Mouse (Mus musculus): ENCODE data around the gene Acap1. TPM values are rescaled to one million over a fixed set of nuclear protein-coding genes. Genes with fewer than 3 reads are reported as not detected.
"Not testable (repeated sequence)": the region's sequence is repeated elsewhere in the genome, so short reads cannot be mapped to it uniquely, and the experiment has no call there.

Acap1 gene
- polyA plus RNA-seq, 1 experiment = 179 TPM

DNA sequence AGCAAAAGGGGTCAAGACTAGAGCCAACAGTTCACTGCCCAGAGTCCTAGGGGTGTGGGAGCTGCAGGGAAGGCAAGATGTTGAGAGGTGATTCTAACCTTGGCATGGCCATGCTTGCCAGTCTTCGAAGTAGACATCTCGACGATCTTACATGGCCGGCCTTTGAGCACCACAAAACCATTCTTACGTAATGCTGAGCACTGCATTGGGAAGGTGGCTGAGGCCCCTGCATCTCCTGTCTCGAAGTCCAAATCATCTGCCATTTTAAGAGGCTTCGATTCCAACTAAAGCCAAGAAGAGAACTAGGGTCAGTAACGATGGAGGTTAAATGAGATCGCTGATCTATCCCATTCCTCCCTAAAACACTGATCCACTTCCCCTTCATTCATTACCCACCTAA is 23.7 kb upstream of the Acap1 start:
- no peak overlapping the region for H3K27ac ChIP-seq (ENCODE audit: control insufficient read depth, insufficient read depth, low read depth, low read length, poor library complexity)
- 26% methylated on average over 9 of the region's 9 CpGs for WGBS
- H3K4me1 ChIP-seq (ENCODE audit: control insufficient read depth, insufficient read depth, low read length) = no peaks in the 10 kb centered on the region; the same call in 1 of the 2 replicates
- TF ChIP-seq CTCF (IDR thresholded peaks at IDR 0.05; ENCODE audit: control insufficient read depth, insufficient read depth, low read length) = no peak
- no peak for TF ChIP-seq POLR2A (IDR thresholded peaks at IDR 0.05; ENCODE audit: borderline replicate concordance, control insufficient read depth, low read depth, low read length)
- H3K4me3 ChIP-seq (replicated peaks; ENCODE audit: control insufficient read depth, low read depth, low read length) = peak overlapping the region; percentile 86

- no peak for TF ChIP-seq CTCF (IDR thresholded peaks at IDR 0.05; ENCODE audit: control insufficient read depth, insufficient read depth, low read length)
- TF ChIP-seq POLR2A (IDR thresholded peaks at IDR 0.05; ENCODE audit: borderline replicate concordance, control insufficient read depth, low read depth, low read length) = no peak
- Histone ChIP-seq H3K27ac (ENCODE audit: control insufficient read depth, insufficient read depth, low read depth, low read length, poor library complexity) (no peak overlapping the region), H3K4me3 (replicated peaks; ENCODE audit: control insufficient read depth, low read depth, low read length) (no peak overlapping the region), H3K4me1 (ENCODE audit: control insufficient read depth, insufficient read depth, low read length) (peaks cover 2% of the 10 kb centered on the region)
- WGBS = 66% methylated on average over 5 of the region's 5 CpGs
Observed at GRCm38 (mm10) chr11:69918118-69918517, 22.8 kb upstream of the Acap1 start.

DNA sequence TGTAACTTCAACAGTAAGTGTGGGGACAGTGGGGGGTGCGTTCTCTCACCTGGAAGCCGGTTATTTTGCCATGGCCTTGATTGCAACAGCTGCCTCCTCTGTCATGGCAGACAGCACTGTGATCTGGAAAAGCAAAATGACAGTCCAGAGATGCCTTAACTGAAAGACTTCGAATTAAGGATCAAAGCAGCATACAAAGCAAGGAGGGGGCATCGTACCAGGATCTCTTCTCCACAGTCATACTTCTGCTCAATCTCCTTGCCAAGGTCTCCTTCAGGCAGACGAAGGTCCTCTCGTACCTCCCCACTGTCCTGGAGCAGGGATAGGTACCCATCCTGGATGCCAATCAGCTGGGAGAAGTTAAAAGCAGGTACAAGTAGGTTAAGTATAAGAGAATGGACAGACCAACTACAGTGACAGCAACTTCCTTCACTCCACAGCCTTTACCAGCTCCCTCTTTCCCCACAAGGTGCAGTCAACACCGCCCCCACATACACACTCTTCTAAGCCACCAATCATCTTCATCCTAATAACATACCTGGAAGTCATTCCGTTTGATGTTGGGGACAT is 22.1 kb upstream of the Acap1 start:
- Histone ChIP-seq H3K4me1 (ENCODE audit: control insufficient read depth, insufficient read depth, low read length) (peaks cover 3% of the 10 kb centered on the region), H3K4me3 (replicated peaks; ENCODE audit: control insufficient read depth, low read depth, low read length) (no peak overlapping the region), H3K27ac (ENCODE audit: control insufficient read depth, insufficient read depth, low read depth, low read length, poor library complexity) (no peak overlapping the region)
- TF ChIP-seq POLR2A (IDR thresholded peaks at IDR 0.05; ENCODE audit: borderline replicate concordance, control insufficient read depth, low read depth, low read length) = no peak
- TF ChIP-seq CTCF (IDR thresholded peaks at IDR 0.05; ENCODE audit: control insufficient read depth, insufficient read depth, low read length) = no peak
- 71% methylated on average over 8 of the region's 8 CpGs for WGBS

GRCm38 (mm10) chr11:69916652-69917378 is 21.5 kb upstream of the Acap1 start:
- H3K4me1 ChIP-seq (ENCODE audit: control insufficient read depth, insufficient read depth, low read length); H3K4me3 ChIP-seq (replicated peaks; ENCODE audit: control insufficient read depth, low read depth, low read length): not testable (repeated sequence)
- peak overlapping the region; percentile 25; the same call in 1 of the 2 replicates for H3K27ac ChIP-seq (ENCODE audit: control insufficient read depth, insufficient read depth, low read depth, low read length, poor library complexity)
- 48% methylated on average over 7 of the region's 7 CpGs for WGBS

GRCm38 (mm10) chr11:69915667-69916627 is 20.6 kb upstream of the Acap1 start:
- Histone ChIP-seq H3K27ac (ENCODE audit: control insufficient read depth, insufficient read depth, low read depth, low read length, poor library complexity) (peak overlapping the region; percentile 64), H3K4me3 (replicated peaks; ENCODE audit: control insufficient read depth, low read depth, low read length) (peak overlapping the region; percentile 48), H3K4me1 (ENCODE audit: control insufficient read depth, insufficient read depth, low read length) (peaks cover 3% of the 10 kb centered on the region)
- TF ChIP-seq CTCF (IDR thresholded peaks at IDR 0.05; ENCODE audit: control insufficient read depth, insufficient read depth, low read length) (no peak), POLR2A (IDR thresholded peaks at IDR 0.05; ENCODE audit: borderline replicate concordance, control insufficient read depth, low read depth, low read length) (no peak)
- WGBS = 52% methylated on average over 5 of the region's 5 CpGs

DNA sequence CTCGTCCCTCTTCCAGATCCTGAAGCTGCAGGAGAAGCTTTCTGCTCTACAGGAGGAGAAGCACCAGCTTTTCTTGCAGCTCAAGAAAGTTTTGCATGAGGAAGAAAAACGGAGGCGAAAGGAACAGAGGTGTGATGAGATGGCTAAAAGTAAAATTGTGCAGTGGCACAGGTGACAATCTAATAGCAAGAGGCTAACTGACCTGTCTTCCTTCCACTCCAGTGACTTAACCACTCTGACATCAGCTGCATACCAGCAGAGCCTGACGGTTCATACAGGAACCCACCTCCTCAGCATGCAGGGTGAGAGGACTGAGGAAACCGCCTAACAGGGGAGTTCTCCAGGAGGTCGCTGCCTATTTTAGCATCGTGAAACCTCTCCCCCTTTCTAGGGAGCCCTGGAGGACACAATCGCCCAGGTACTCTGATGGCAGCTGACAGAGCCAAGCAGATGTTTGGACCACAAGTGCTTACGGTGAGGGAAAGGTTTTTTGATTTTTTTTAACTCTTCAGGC is 19.6 kb upstream of the Acap1 start:
- WGBS = 36% methylated on average over 9 of the region's 9 CpGs
- no peak overlapping the region for H3K27ac ChIP-seq (ENCODE audit: control insufficient read depth, insufficient read depth, low read depth, low read length, poor library complexity)
- peak overlapping the region; percentile 92 for H3K4me3 ChIP-seq (replicated peaks; ENCODE audit: control insufficient read depth, low read depth, low read length)
- H3K4me1 ChIP-seq (ENCODE audit: control insufficient read depth, insufficient read depth, low read length) = peaks cover 3% of the 10 kb centered on the region
- TF ChIP-seq CTCF (IDR thresholded peaks at IDR 0.05; ENCODE audit: control insufficient read depth, insufficient read depth, low read length) (no peak), POLR2A (IDR thresholded peaks at IDR 0.05; ENCODE audit: borderline replicate concordance, control insufficient read depth, low read depth, low read length) (no peak)

GRCm38 (mm10) chr11:69914372-69914764 is 19.0 kb upstream of the Acap1 start:
- H3K4me3 ChIP-seq (replicated peaks; ENCODE audit: control insufficient read depth, low read depth, low read length) = peak overlapping the region; percentile 92
- 0% methylated on average over 17 of the region's 17 CpGs for WGBS
- TF ChIP-seq POLR2A (IDR thresholded peaks at IDR 0.05; ENCODE audit: borderline replicate concordance, control insufficient read depth, low read depth, low read length) (no peak), CTCF (IDR thresholded peaks at IDR 0.05; ENCODE audit: control insufficient read depth, insufficient read depth, low read length) (no peak)
- peak overlapping the region; percentile 90 for H3K27ac ChIP-seq (ENCODE audit: control insufficient read depth, insufficient read depth, low read depth, low read length, poor library complexity)
- peaks cover 3% of the 10 kb centered on the region for H3K4me1 ChIP-seq (ENCODE audit: control insufficient read depth, insufficient read depth, low read length)

Data from bone marrow, adult 2 months (tissue).